19 mouse cellular contexts compared by ENCODE assay signal in genomic region chr2:122361868-122362621, GRCm38 (mm10). TPM values are rescaled to one million over a fixed set of nuclear protein-coding genes. Genes with fewer than 3 reads are reported as not detected.
DNase-seq lines count a peak whose midpoint lies in the region; ATAC-seq and TF ChIP-seq lines count a peak whose summit lies in the region.
"Had no signal": no experiment of that assay in that cellular context is flagged by ENCODE, and none has a peak within 500 bp of the region (broad histone marks: within the 10 kb centered on the region; RNA-seq: fewer than 3 reads in every experiment).

No protein-coding gene starts in this region.

- H3K27ac ChIP-seq in hindbrain, embryonic 12.5 days, result no peak overlapping the region
- no peak overlapping the region for H3K27ac ChIP-seq in hindbrain, embryonic 14.5 days
- no peak overlapping the region for H3K27ac ChIP-seq in limb, embryonic 15.5 days
- H3K27ac ChIP-seq in midbrain, postnatal 0 days (ENCODE audit: low read depth, low read length), result no peak overlapping the region
- H3K27ac ChIP-seq: limb, embryonic 13.5 days; lung, embryonic 15.5 days; neural tube, embryonic 13.5 days had no signal

- peak overlapping the region; percentile 32; the same call in 1 of the 2 replicates for H3K9ac ChIP-seq in hindbrain, embryonic 12.5 days
- no peak overlapping the region for H3K9ac ChIP-seq in hindbrain, embryonic 14.5 days
- no peak overlapping the region for H3K9ac ChIP-seq in limb, embryonic 15.5 days
- no peak overlapping the region for H3K9ac ChIP-seq in midbrain, postnatal 0 days (replicated peaks; ENCODE audit: low read length, poor library complexity, severe bottlenecking)
- H3K9ac ChIP-seq: forebrain, postnatal 0 days; limb, embryonic 13.5 days; lung, embryonic 15.5 days; neural tube, embryonic 13.5 days had no signal

- no peaks in the 10 kb centered on the region for H3K9me3 ChIP-seq in hindbrain, embryonic 12.5 days (replicated peaks)
- H3K9me3 ChIP-seq in hindbrain, embryonic 14.5 days (ENCODE audit: control insufficient read depth, low read length), result no peaks in the 10 kb centered on the region
- H3K9me3 ChIP-seq in limb, embryonic 15.5 days, result no peaks in the 10 kb centered on the region
- no peaks in the 10 kb centered on the region for H3K9me3 ChIP-seq in midbrain, postnatal 0 days (ENCODE audit: low read length)
- H3K9me3 ChIP-seq: limb, embryonic 13.5 days; lung, embryonic 15.5 days; neural tube, embryonic 13.5 days had no signal

- peaks cover 41% of the 10 kb centered on the region for H3K36me3 ChIP-seq in hindbrain, embryonic 12.5 days
- peaks cover 23% of the 10 kb centered on the region for H3K36me3 ChIP-seq in hindbrain, embryonic 14.5 days (replicated peaks; ENCODE audit: control insufficient read depth, insufficient read depth)
- H3K36me3 ChIP-seq in limb, embryonic 15.5 days, result peaks cover 22% of the 10 kb centered on the region
- H3K36me3 ChIP-seq in midbrain, postnatal 0 days (ENCODE audit: insufficient read depth, low read length), result 0 out of 2 replicates have a peak, but pooled peaks cover 9% of the 10 kb centered on the region

- no peak for DNase-seq in hindbrain, embryonic 14.5 days (ENCODE audit: low spot score)
- DNase-seq in brain, adult 2 months (ENCODE audit: low read depth, low spot score), result peak; percentile 78
- peak; percentile 73 to 85 for DNase-seq in cerebellum, postnatal 10 days
- DNase-seq in midbrain, postnatal 0 days (ENCODE audit: low spot score), result no peak
- no peak for DNase-seq in kidney, adult 18-20 months
- DNase-seq: adrenal gland, adult 8-10 months; forebrain, postnatal 0 days; gastrocnemius, postnatal 10 days; heart, postnatal 4 days; kidney, adult 8-10 months; layer of hippocampus, postnatal 36 days; right cerebral cortex, postnatal 4 days had no signal

- 63% methylated on average over 10 of the region's 10 CpGs for WGBS in hindbrain, embryonic 12.5 days
- 60% methylated on average over 10 of the region's 10 CpGs for WGBS in hindbrain, embryonic 14.5 days
- WGBS in limb, embryonic 15.5 days, result 57% methylated on average over 10 of the region's 10 CpGs
- 71% methylated on average over 10 of the region's 10 CpGs for whole genome bisulfite sequencing in midbrain, postnatal 0 days

- no peaks in the 10 kb centered on the region for H3K27me3 ChIP-seq in hindbrain, embryonic 12.5 days
- H3K27me3 ChIP-seq in hindbrain, embryonic 14.5 days (ENCODE audit: control insufficient read depth, insufficient read depth, low read length), result no peaks in the 10 kb centered on the region
- no peaks in the 10 kb centered on the region for H3K27me3 ChIP-seq in limb, embryonic 15.5 days
- H3K27me3 ChIP-seq in midbrain, postnatal 0 days (ENCODE audit: insufficient read depth, low read length), result no peaks in the 10 kb centered on the region
- H3K27me3 ChIP-seq: limb, embryonic 13.5 days; lung, embryonic 15.5 days; neural tube, embryonic 13.5 days had no signal

- H3K4me3 ChIP-seq in hindbrain, embryonic 12.5 days, result no peak overlapping the region
- H3K4me3 ChIP-seq in hindbrain, embryonic 14.5 days (replicated peaks; ENCODE audit: low read length), result no peak overlapping the region
- H3K4me3 ChIP-seq in limb, embryonic 15.5 days, result no peak overlapping the region
- H3K4me3 ChIP-seq in midbrain, postnatal 0 days (ENCODE audit: low read depth, low read length), result no peak overlapping the region
- H3K4me3 ChIP-seq: limb, embryonic 13.5 days; lung, embryonic 15.5 days; neural tube, embryonic 13.5 days had no signal

- H3K4me2 ChIP-seq in hindbrain, embryonic 12.5 days (replicated peaks), result no peak overlapping the region
- H3K4me2 ChIP-seq in hindbrain, embryonic 14.5 days (replicated peaks), result no peak overlapping the region
- no peak overlapping the region for H3K4me2 ChIP-seq in limb, embryonic 15.5 days
- H3K4me2 ChIP-seq in midbrain, postnatal 0 days (ENCODE audit: low read depth, low read length, poor library complexity, severe bottlenecking), result no peak overlapping the region
- H3K4me2 ChIP-seq: limb, embryonic 13.5 days; lung, embryonic 15.5 days; neural tube, embryonic 13.5 days had no signal

- ATAC-seq in hindbrain, embryonic 12.5 days (ENCODE audit: low FRiP score), result no peak
- no peak for ATAC-seq in hindbrain, embryonic 14.5 days (ENCODE audit: low FRiP score)
- 0 out of 2 replicates have a peak, but pooled peaks have one; percentile 35 for ATAC-seq in limb, embryonic 15.5 days (ENCODE audit: insufficient number of reproducible peaks, low FRiP score, low TSS enrichment, low read depth)
- no peak for ATAC-seq in midbrain, postnatal 0 days (ENCODE audit: low FRiP score)
- ATAC-seq: forebrain, postnatal 0 days; midbrain, embryonic 16.5 days had no signal

- TF ChIP-seq CTCF in midbrain, postnatal 0 days (IDR thresholded peaks at IDR 0.05), result no peak

- peaks cover 30% of the 10 kb centered on the region for H3K4me1 ChIP-seq in hindbrain, embryonic 12.5 days
- H3K4me1 ChIP-seq in hindbrain, embryonic 14.5 days (replicated peaks; ENCODE audit: control insufficient read depth, insufficient read depth, low read length), result peaks cover 21% of the 10 kb centered on the region
- peaks cover 26% of the 10 kb centered on the region for H3K4me1 ChIP-seq in limb, embryonic 15.5 days
- H3K4me1 ChIP-seq in midbrain, postnatal 0 days (ENCODE audit: insufficient read depth, low read length), result peaks cover 14% of the 10 kb centered on the region; the same call in 1 of the 2 replicates

RNA-seq across cellular contexts. Expression of gene Shf, which starts 6.9 kb away (rescaled TPM):
- 9.1 and 10.7 TPM in 2 replicates for polyA plus RNA-seq in hindbrain, embryonic 12.5 days (2016; fragmentation: Nextera tagmentation; extraction: Ambion mirVana)
- 17.9 and 19.2 TPM in 2 replicates for polyA plus RNA-seq in hindbrain, embryonic 14.5 days (2014; fragmentation: Nextera tagmentation; extraction: Ambion mirVana)
- 3.5 and 4.3 TPM in 2 replicates for polyA plus RNA-seq in limb, embryonic 15.5 days (2015; fragmentation: Nextera tagmentation; extraction: Ambion mirVana)
- 95.6 and 138 TPM in 2 replicates for total RNA-seq in midbrain, postnatal 0 days (2014; rRNA removed)
- polyA plus RNA-seq in midbrain, postnatal 0 days (2015; fragmentation: Nextera tagmentation; extraction: Ambion mirVana), result 9.2 and 11.6 TPM in 2 replicates

RNA-seq across cellular contexts. Expression of gene Duox1, which starts 46.6 kb away (rescaled TPM):
- polyA plus RNA-seq in hindbrain, embryonic 12.5 days (2016; fragmentation: Nextera tagmentation; extraction: Ambion mirVana), result 0.08 and 0.10 TPM in 2 replicates
- polyA plus RNA-seq in hindbrain, embryonic 14.5 days (2014; fragmentation: Nextera tagmentation; extraction: Ambion mirVana), result 0.04 and 0.12 TPM in 2 replicates
- polyA plus RNA-seq in limb, embryonic 15.5 days (2015; fragmentation: Nextera tagmentation; extraction: Ambion mirVana), result 2.5 and 2.7 TPM in 2 replicates
- 0.24 and 0.33 TPM in 2 replicates for total RNA-seq in midbrain, postnatal 0 days (2014; rRNA removed)
- 0.11 and 0.16 TPM in 2 replicates for polyA plus RNA-seq in midbrain, postnatal 0 days (2015; fragmentation: Nextera tagmentation; extraction: Ambion mirVana)
- total RNA-seq: forebrain, postnatal 0 days; heart, postnatal 4 days; layer of hippocampus, postnatal 36 days; megakaryocyte progenitor cell, adult 5-6 weeks had no signal

RNA-seq across cellular contexts. Expression of gene Duoxa1, which starts 48.5 kb away (rescaled TPM):
- 0.32 TPM in 1 of 2 replicates, not detected in the other for polyA plus RNA-seq in hindbrain, embryonic 12.5 days (2016; fragmentation: Nextera tagmentation; extraction: Ambion mirVana)
- polyA plus RNA-seq in hindbrain, embryonic 14.5 days (2014; fragmentation: Nextera tagmentation; extraction: Ambion mirVana), result 0.16 and 0.31 TPM in 2 replicates
- 12.4 and 14.5 TPM in 2 replicates for polyA plus RNA-seq in limb, embryonic 15.5 days (2015; fragmentation: Nextera tagmentation; extraction: Ambion mirVana)
- not detected in 2 replicates for total RNA-seq in midbrain, postnatal 0 days (2014; rRNA removed)
- 0.41 and 0.44 TPM in 2 replicates for polyA plus RNA-seq in midbrain, postnatal 0 days (2015; fragmentation: Nextera tagmentation; extraction: Ambion mirVana)
- total RNA-seq: heart, postnatal 4 days; layer of hippocampus, postnatal 36 days; megakaryocyte progenitor cell, adult 5-6 weeks had no signal
- polyA plus RNA-seq: neural tube, embryonic 13.5 days had no signal

Comparison
In these comparisons a context has a peak if more than half of its experiments do, and no peak if none do; other contexts are left out.
1. DNase-seq: peak in brain, adult 2 months (single experiment) and cerebellum, postnatal 10 days (2 of 2); none in hindbrain, embryonic 14.5 days (single experiment), midbrain, postnatal 0 days (single experiment) and kidney, adult 18-20 months (single experiment).